Mouse (Mus musculus): ENCODE results near the gene Chrm1.

DNA sequence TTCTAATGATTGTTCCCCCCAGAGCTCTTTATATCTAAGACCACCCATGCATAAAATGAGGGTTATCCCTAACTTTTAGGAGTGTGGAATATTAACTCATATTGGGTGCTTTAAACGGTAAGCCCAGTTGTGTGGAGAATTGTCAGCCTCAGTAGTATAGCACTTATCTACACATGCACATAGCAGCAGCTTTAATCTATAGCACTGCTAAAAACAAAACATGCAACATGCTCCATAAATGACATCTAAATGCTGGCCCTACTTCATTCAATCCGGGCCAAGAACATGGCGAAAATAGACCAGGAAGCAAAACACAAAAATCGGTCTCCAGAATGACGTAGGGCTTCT lies 58.9 kb downstream of the Chrm1 start:
- TF ChIP-seq CTCF (IDR thresholded peaks at IDR 0.05) (no peak), EP300 (IDR thresholded peaks at IDR 0.05) (no peak)

All from lung, postnatal 0 days (tissue).